Mouse (Mus musculus) midbrain, embryonic 16.5 days (tissue): ENCODE measurements around the gene Snx4. TPM values are rescaled to one million over a fixed set of nuclear protein-coding genes. Genes with fewer than 3 reads are reported as not detected.

Experiments
- ATAC-seq: fragments of 200-750 bp; cut with Nextera tagmentation; 2 replicates; pipeline ENCODE4 v1.8.0; 2017; ENCODE audit warnings: moderate TSS enrichment
- H3K27ac ChIP-seq: fragments of 300-500 bp; sonication (generic); 2 replicates; pipeline ENCODE4 v1.5.1; 2014; ENCODE audit warnings: mild to moderate bottlenecking, low read length, mixed read lengths
- H3K27me3 ChIP-seq: fragments of 300-500 bp; sonication (generic); 2 replicates; pipeline ENCODE4 v1.6.1; 2014; ENCODE audit warnings: low read depth, low read length, mixed read lengths; ENCODE audit not compliant: control insufficient read depth, insufficient read depth
- H3K36me3 ChIP-seq: fragments of 300-500 bp; sonication (generic); 2 replicates; pipeline ENCODE4 v1.6.1; 2014; ENCODE audit warnings: mild to moderate bottlenecking, low read length, moderate library complexity, mixed read lengths; ENCODE audit not compliant: control insufficient read depth, insufficient read depth
- H3K4me1 ChIP-seq: fragments of 300-500 bp; sonication (generic); 2 replicates; pipeline ENCODE4 v1.6.1; 2014; ENCODE audit warnings: mild to moderate bottlenecking, low read length, mixed read lengths; ENCODE audit not compliant: control insufficient read depth, insufficient read depth
- H3K4me2 ChIP-seq: fragments of 300-500 bp; sonication (generic); 2 replicates; pipeline ENCODE4 v1.6.1; 2014; ENCODE audit warnings: mild to moderate bottlenecking, low read length, mixed read lengths
- H3K4me3 ChIP-seq: fragments of 300-500 bp; sonication (generic); 2 replicates; pipeline ENCODE4 v1.5.1; 2014; ENCODE audit warnings: low read depth, mild to moderate bottlenecking, low read length, moderate library complexity, mixed read lengths
- H3K9ac ChIP-seq: fragments of 300-500 bp; sonication (generic); 2 replicates; pipeline ENCODE4 v1.6.1; 2014; ENCODE audit warnings: low read depth, low read length, mixed read lengths
- H3K9me3 ChIP-seq: fragments of 300-500 bp; sonication (generic); replicated peaks from 2 replicates; pipeline ENCODE4 v1.6.1; 2014; ENCODE audit warnings: mild to moderate bottlenecking, low read length, mixed read lengths; ENCODE audit not compliant: control insufficient read depth, poor library complexity, severe bottlenecking
- WGBS: fragments of 180-500 bp; shearing (Covaris S2); extraction: QIAGEN DNeasy Blood & Tissue Kit; methylation state at CpG from one replicate; pipeline ENCODE4 v1.1.7; 2014; 5-methylcytosine and 5-hydroxymethylcytosine counted together
- polyA plus RNA-seq: library from polyadenylated mRNA; unstranded; fragments of >200 nt; fragmentation: Nextera tagmentation; extraction: Ambion mirVana; gene quantifications from 2 replicates; pipeline ENCODE4 v1.2.1, GENCODE M21; 2015

The Snx4 gene
- polyA plus RNA-seq, 1 experiment from 2014 or later, result 93.2 TPM

GRCm38 (mm10) chr16:33343106-33343505, 91.9 kb downstream of the Snx4 start:
- Histone ChIP-seq H3K4me3 (no peak overlapping the region), H3K4me1 (peaks cover 3% of the 10 kb centered on the region; the same call in 1 of the 2 replicates), H3K9ac (no peak overlapping the region), H3K36me3 (no peaks in the 10 kb centered on the region), H3K4me2 (no peak overlapping the region), H3K27me3 (no peaks in the 10 kb centered on the region), H3K9me3 (no peaks in the 10 kb centered on the region), H3K27ac (no peak overlapping the region)
- WGBS, result 58% methylated on average over 5 of the region's 5 CpGs
- no peak for ATAC-seq

- no peaks in the 10 kb centered on the region for H3K36me3 ChIP-seq
- no peaks in the 10 kb centered on the region for H3K27me3 ChIP-seq
- H3K4me1 ChIP-seq, result peaks cover 3% of the 10 kb centered on the region; the same call in 1 of the 2 replicates
- H3K4me3 ChIP-seq, result no peak overlapping the region
- no peak for ATAC-seq
- 92% methylated on average over 7 of the region's 7 CpGs for WGBS
- H3K4me2 ChIP-seq, result no peak overlapping the region
- H3K27ac ChIP-seq, result no peak overlapping the region
- no peak overlapping the region for H3K9ac ChIP-seq
- H3K9me3 ChIP-seq, result no peaks in the 10 kb centered on the region
Measured at GRCm38 (mm10) chr16:33343601-33344000, 92.4 kb downstream of the Snx4 start.

DNA sequence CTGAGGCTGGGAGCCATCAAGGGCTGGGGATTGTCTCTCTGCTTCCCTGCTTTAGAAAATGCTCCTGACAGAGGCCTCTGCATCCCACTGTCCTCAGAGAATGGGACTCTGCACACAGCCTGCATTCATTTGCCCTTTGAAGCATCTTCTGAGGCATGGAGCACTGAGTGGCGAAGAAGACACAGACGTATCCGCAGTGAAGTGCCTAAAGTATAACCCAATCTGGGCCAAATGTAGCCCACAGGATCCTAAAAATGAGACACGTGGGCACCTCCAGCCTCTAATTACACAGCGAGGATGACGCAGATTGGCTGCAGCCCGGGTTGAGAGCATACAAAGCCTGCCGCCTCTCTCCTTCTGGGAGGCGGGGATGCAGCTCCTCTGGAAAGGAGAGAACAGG, 93.1 kb downstream of the Snx4 start:
- ATAC-seq, result peak; percentile 60
- Histone ChIP-seq H3K4me3 (no peak overlapping the region), H3K9me3 (no peaks in the 10 kb centered on the region), H3K27ac (peak overlapping the region; percentile 63), H3K4me2 (no peak overlapping the region), H3K27me3 (no peaks in the 10 kb centered on the region), H3K36me3 (no peaks in the 10 kb centered on the region), H3K9ac (peak overlapping the region; percentile 42; the same call in 1 of the 2 replicates), H3K4me1 (peaks cover 3% of the 10 kb centered on the region; the same call in 1 of the 2 replicates)
- WGBS, result 33% methylated on average over 9 of the region's 9 CpGs

DNA sequence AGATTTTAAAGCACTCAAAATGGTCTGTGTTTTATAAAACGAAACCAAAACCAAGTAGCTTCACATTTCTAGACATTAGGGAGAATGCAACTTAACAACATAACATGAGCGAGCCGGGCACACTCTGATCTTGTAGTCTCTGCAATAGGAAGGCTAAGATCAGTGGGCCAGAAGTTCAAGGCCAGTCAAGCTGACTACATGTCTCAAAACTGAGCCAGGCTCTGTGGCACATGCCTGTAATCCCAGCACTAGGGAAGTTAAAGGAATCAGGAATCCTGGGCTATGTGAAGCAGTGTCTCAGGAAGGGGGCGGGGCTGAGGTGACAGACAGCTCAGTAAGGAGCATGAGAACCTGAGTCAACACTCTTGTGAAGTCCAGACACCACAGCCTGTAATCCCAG, 93.6 kb downstream of the Snx4 start:
- no peaks in the 10 kb centered on the region for H3K27me3 ChIP-seq
- no peaks in the 10 kb centered on the region for H3K9me3 ChIP-seq
- no peak for ATAC-seq
- 83% methylated on average over 4 of the region's 4 CpGs for WGBS
- no peaks in the 10 kb centered on the region for H3K36me3 ChIP-seq
- no peak overlapping the region for H3K4me2 ChIP-seq
- no peak overlapping the region for H3K9ac ChIP-seq
- H3K4me3 ChIP-seq, result no peak overlapping the region
- H3K27ac ChIP-seq, result peak overlapping the region; percentile 63
- peaks cover 3% of the 10 kb centered on the region; the same call in 1 of the 2 replicates for H3K4me1 ChIP-seq

GRCm38 (mm10) chr16:33346376-33346775, 95.1 kb downstream of the Snx4 start:
- no peak overlapping the region for H3K4me3 ChIP-seq
- WGBS, result 72% methylated on average over 3 of the region's 3 CpGs
- H3K4me2 ChIP-seq, result no peak overlapping the region
- peaks cover 3% of the 10 kb centered on the region; the same call in 1 of the 2 replicates for H3K4me1 ChIP-seq
- no peak overlapping the region for H3K27ac ChIP-seq
- H3K36me3 ChIP-seq, result no peaks in the 10 kb centered on the region
- no peak overlapping the region for H3K9ac ChIP-seq
- no peaks in the 10 kb centered on the region for H3K9me3 ChIP-seq
- no peak for ATAC-seq
- H3K27me3 ChIP-seq, result no peaks in the 10 kb centered on the region

DNA sequence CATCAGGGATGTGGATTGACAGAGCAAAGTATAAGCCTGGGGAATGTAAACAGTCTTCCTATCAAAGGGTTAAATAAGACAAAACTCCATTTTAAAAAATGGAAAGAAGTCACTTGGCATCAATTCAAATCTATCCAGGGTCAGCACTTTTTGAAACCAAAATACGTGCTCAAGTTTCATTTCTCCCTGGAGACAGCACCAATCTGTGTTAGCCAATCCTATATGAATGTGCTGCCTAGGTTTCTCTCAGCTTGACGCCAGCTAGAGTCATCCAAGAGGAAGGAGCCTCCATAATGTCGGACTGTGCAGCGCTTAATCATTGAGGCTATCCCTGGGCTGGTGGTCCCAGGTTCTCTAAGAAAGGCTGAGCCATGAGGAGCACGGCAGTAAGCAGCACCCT, 95.9 kb downstream of the Snx4 start:
- H3K4me3 ChIP-seq, result no peak overlapping the region
- H3K36me3 ChIP-seq, result no peaks in the 10 kb centered on the region
- peaks cover 3% of the 10 kb centered on the region; the same call in 1 of the 2 replicates for H3K4me1 ChIP-seq
- H3K27me3 ChIP-seq, result no peaks in the 10 kb centered on the region
- H3K27ac ChIP-seq, result no peak overlapping the region
- H3K4me2 ChIP-seq, result no peak overlapping the region
- H3K9ac ChIP-seq, result no peak overlapping the region
- WGBS, result 64% methylated on average over 5 of the region's 5 CpGs
- no peaks in the 10 kb centered on the region for H3K9me3 ChIP-seq
- ATAC-seq, result no peak

Other genes starting within 250 kb of the Snx4 start
- gene Iqcg, start 195.2 kb upstream of the Snx4 start, polyA plus RNA-seq, result 7.6 and 7.8 TPM in 2 replicates
- gene Rpl35a, start 195.0 kb upstream of the Snx4 start, polyA plus RNA-seq, result 387 and 410 TPM in 2 replicates
- gene Lmln, start 188.9 kb upstream of the Snx4 start, polyA plus RNA-seq, result 3.1 and 4.3 TPM in 2 replicates
- gene Osbpl11, start 66.4 kb upstream of the Snx4 start, polyA plus RNA-seq, result 15.0 and 16.8 TPM in 2 replicates
- 50.4 and 57.1 TPM in 2 replicates for gene Zfp148, start 129.4 kb downstream of the Snx4 start, polyA plus RNA-seq